Mouse (Mus musculus) lung, postnatal 0 days (tissue): ENCODE measurements around the gene Olfr1390. TPM values are rescaled to one million over a fixed set of nuclear protein-coding genes. Genes with fewer than 3 reads are reported as not detected.
"Not testable (repeated sequence)": the region's sequence is repeated elsewhere in the genome, so short reads cannot be mapped to it uniquely, and the experiment has no call there.

Source experiments
- ATAC-seq: fragments of 200-750 bp; cut with Nextera tagmentation; 2 replicates; pipeline ENCODE4 v1.8.0; 2017; ENCODE audit warnings: moderate library complexity
- DNase-seq: peaks from one replicate; pipeline ENCODE4 v3.0.0-alpha.2; 2016; ENCODE audit warnings: low spot score
- H3K27ac ChIP-seq: fragments of 300-500 bp; sonication (generic); 2 replicates; pipeline ENCODE4 v1.5.1; 2014; ENCODE audit warnings: antibody characterized with exemption, mild to moderate bottlenecking, low read length, mixed read lengths
- H3K27me3 ChIP-seq: fragments of 300-500 bp; sonication (generic); replicated peaks from 2 replicates; pipeline ENCODE4 v1.6.1; 2014; ENCODE audit warnings: low read length, mixed read lengths; ENCODE audit not compliant: insufficient read depth
- H3K36me3 ChIP-seq: fragments of 300-500 bp; sonication (generic); 2 replicates; pipeline ENCODE4 v1.6.1; 2014; ENCODE audit warnings: low read length, mixed read lengths; ENCODE audit not compliant: insufficient read depth
- H3K4me1 ChIP-seq: fragments of 300-500 bp; sonication (generic); 2 replicates; pipeline ENCODE4 v1.6.1; 2014; ENCODE audit warnings: antibody characterized with exemption, low read depth, low read length, mixed read lengths; ENCODE audit not compliant: insufficient read depth
- H3K4me2 ChIP-seq: fragments of 300-500 bp; sonication (generic); replicated peaks from 2 replicates; pipeline ENCODE4 v1.6.1; 2014; ENCODE audit warnings: low read depth, mild to moderate bottlenecking, low read length, moderate library complexity, mixed read lengths
- H3K4me3 ChIP-seq: fragments of 300-500 bp; sonication (generic); 2 replicates; pipeline ENCODE4 v1.5.1; 2014; ENCODE audit warnings: low read depth, low read length
- H3K9ac ChIP-seq: fragments of 300-500 bp; sonication (generic); replicated peaks from 2 replicates; pipeline ENCODE4 v1.6.1; 2014; ENCODE audit warnings: low read depth, mild to moderate bottlenecking
- H3K9me3 ChIP-seq: fragments of 300-500 bp; sonication (generic); 2 replicates; pipeline ENCODE4 v1.6.1; 2016; ENCODE audit warnings: low read length, mixed read lengths
- CTCF ChIP-seq: IDR thresholded peaks from 2 replicates; pipeline ENCODE4 v1.5.1; 2016; ENCODE audit warnings: antibody characterized with exemption, mild to moderate bottlenecking
- EP300 ChIP-seq: IDR thresholded peaks from 2 replicates; pipeline ENCODE4 v1.6.1; 2016; ENCODE audit warnings: antibody characterized with exemption, mild to moderate bottlenecking, control low read depth
- WGBS: fragments of 180-500 bp; shearing (Covaris S2); extraction: QIAGEN DNeasy Blood & Tissue Kit; methylation state at CpG from one replicate; pipeline ENCODE4 v1.1.7; 2014; 5-methylcytosine and 5-hydroxymethylcytosine counted together
- polyA plus RNA-seq: library from polyadenylated mRNA; unstranded; fragments of >200 nt; fragmentation: Nextera tagmentation; extraction: Ambion mirVana; gene quantifications from 2 replicates; pipeline ENCODE4 v1.2.1, GENCODE M21; 2015

Gene Olfr1390
- polyA plus RNA-seq, 1 experiment from 2014 or later, result not detected

DNA sequence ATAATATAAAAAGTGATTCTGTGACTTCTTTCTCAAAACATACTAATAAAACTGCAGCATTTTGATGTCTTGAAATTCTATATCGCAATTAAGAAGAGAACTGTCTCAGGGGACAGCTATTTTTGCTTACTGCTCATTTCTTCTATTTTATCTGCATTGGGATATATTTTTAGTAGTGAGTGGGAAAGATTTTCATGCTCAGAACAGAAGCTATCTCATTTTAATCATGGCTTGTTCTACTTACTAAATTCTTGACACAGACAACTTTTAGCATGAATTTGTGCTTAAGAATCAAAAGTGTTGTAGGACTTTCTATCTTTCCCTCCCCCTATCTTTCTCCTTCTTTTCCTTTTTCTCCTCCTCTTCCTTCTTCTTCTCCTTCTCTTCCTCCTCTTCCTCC is 5.3 kb upstream of the Olfr1390 start:
- Histone ChIP-seq H3K27me3 (no peaks in the 10 kb centered on the region), H3K4me2 (no peak overlapping the region), H3K9me3 (no peaks in the 10 kb centered on the region), H3K27ac (no peak overlapping the region), H3K9ac (no peak overlapping the region), H3K36me3 (no peaks in the 10 kb centered on the region), H3K4me3 (no peak overlapping the region), H3K4me1 (no peaks in the 10 kb centered on the region)
- DNase-seq (no peak), ATAC-seq (no peak)
- no peak for TF ChIP-seq EP300
- no peak for TF ChIP-seq CTCF
- WGBS, result 60% methylated on average over 1 of the region's 1 CpGs

GRCm38 (mm10) chr11:49337150-49337832 is 2.3 kb downstream of the Olfr1390 start:
- H3K27ac ChIP-seq, result no peak overlapping the region
- DNase-seq, result no peak
- H3K36me3 ChIP-seq, result no peaks in the 10 kb centered on the region
- H3K9me3 ChIP-seq, result no peaks in the 10 kb centered on the region
- 54% methylated on average over 4 of the region's 4 CpGs for WGBS
- H3K4me3 ChIP-seq, result no peak overlapping the region
- H3K4me2 ChIP-seq, result no peak overlapping the region
- H3K4me1 ChIP-seq, result no peaks in the 10 kb centered on the region
- no peaks in the 10 kb centered on the region for H3K27me3 ChIP-seq
- TF ChIP-seq EP300 (no peak), CTCF (no peak)
- no peak overlapping the region for H3K9ac ChIP-seq
- no peak for ATAC-seq

DNA sequence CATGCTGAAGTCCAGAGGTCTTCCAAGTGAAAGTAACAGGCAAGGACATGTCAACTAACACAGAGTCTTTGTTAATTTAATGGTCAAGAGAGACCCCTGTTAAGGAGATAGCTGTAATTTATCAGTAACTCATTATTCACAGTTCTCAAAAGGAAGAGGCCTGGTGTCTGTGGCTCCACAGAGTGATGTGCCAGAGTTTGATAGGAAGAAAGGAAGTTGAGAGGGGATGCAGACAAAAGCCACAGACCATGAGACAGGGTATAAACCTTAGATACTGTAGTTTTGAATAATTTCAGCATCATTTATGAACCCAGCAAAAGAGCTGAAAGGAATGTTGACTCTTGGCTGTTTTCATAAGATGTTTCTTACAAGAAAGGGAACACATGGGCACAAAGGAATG is 48.1 kb downstream of the Olfr1390 start:
- no peaks in the 10 kb centered on the region for H3K36me3 ChIP-seq
- TF ChIP-seq CTCF (no peak), EP300 (no peak)
- H3K9me3 ChIP-seq, result no peaks in the 10 kb centered on the region
- no peak overlapping the region for H3K9ac ChIP-seq
- no peak overlapping the region for H3K27ac ChIP-seq
- no peaks in the 10 kb centered on the region for H3K27me3 ChIP-seq
- no peak overlapping the region for H3K4me2 ChIP-seq
- DNase-seq (no peak), ATAC-seq (no peak)
- no peak overlapping the region for H3K4me3 ChIP-seq
- H3K4me1 ChIP-seq, result no peaks in the 10 kb centered on the region

GRCm38 (mm10) chr11:49386118-49386517 is 51.1 kb downstream of the Olfr1390 start:
- DNase-seq, ATAC-seq, H3K4me2 ChIP-seq, H3K36me3 ChIP-seq, H3K27ac ChIP-seq, H3K27me3 ChIP-seq, H3K9ac ChIP-seq, H3K9me3 ChIP-seq, H3K4me1 ChIP-seq, H3K4me3 ChIP-seq: not testable (repeated sequence)
- 90% methylated on average over 7 of the region's 7 CpGs for WGBS

Other genes starting within 250 kb of the Olfr1390 start
- gene Olfr1396, start 220.3 kb upstream of the Olfr1390 start, polyA plus RNA-seq, result not detected in 2 replicates
- not detected in 2 replicates for gene Olfr1395, start 192.9 kb upstream of the Olfr1390 start, polyA plus RNA-seq
- gene Olfr1394, start 180.8 kb upstream of the Olfr1390 start, polyA plus RNA-seq, result not detected in 2 replicates
- 0.56 and 0.82 TPM in 2 replicates for gene Btnl9, start 148.0 kb upstream of the Olfr1390 start, polyA plus RNA-seq
- 19.6 and 21.5 TPM in 2 replicates for gene Zfp62, start 131.9 kb upstream of the Olfr1390 start, polyA plus RNA-seq
- 90.2 and 94.5 TPM in 2 replicates for gene Mgat1, start 91.0 kb upstream of the Olfr1390 start, polyA plus RNA-seq
- gene Olfr1393, start 56.9 kb upstream of the Olfr1390 start, polyA plus RNA-seq, result not detected in 2 replicates
- 0.05 TPM in 1 of 2 replicates, not detected in the other for gene Olfr1392, start 49.9 kb upstream of the Olfr1390 start, polyA plus RNA-seq
- gene Olfr10, start 30.4 kb upstream of the Olfr1390 start, polyA plus RNA-seq, result not detected in 2 replicates
- gene Olfr1391, start 12.4 kb upstream of the Olfr1390 start, polyA plus RNA-seq, result not detected in 2 replicates
- not detected in 2 replicates for gene Olfr1389, start 87.9 kb downstream of the Olfr1390 start, polyA plus RNA-seq
- not detected in 2 replicates for gene Olfr1388, start 101.4 kb downstream of the Olfr1390 start, polyA plus RNA-seq
- gene Olfr1387, start 120.2 kb downstream of the Olfr1390 start, polyA plus RNA-seq, result not detected in 2 replicates
- gene Olfr1386, start 129.9 kb downstream of the Olfr1390 start, polyA plus RNA-seq, result not detected in 2 replicates
- gene Olfr1385, start 153.9 kb downstream of the Olfr1390 start, polyA plus RNA-seq, result not detected in 2 replicates
- gene Olfr1384, start 171.5 kb downstream of the Olfr1390 start, polyA plus RNA-seq, result not detected in 2 replicates
- not detected in 2 replicates for gene Olfr1383, start 184.5 kb downstream of the Olfr1390 start, polyA plus RNA-seq
- not detected in 2 replicates for gene Olfr1382, start 193.1 kb downstream of the Olfr1390 start, polyA plus RNA-seq
- not detected in 2 replicates for gene Olfr1381, start 208.3 kb downstream of the Olfr1390 start, polyA plus RNA-seq
- gene Olfr1380, start 221.7 kb downstream of the Olfr1390 start, polyA plus RNA-seq, result not detected in 2 replicates